Mouse (Mus musculus) layer of hippocampus, postnatal 14 days (tissue): Measurements from ENCODE around the gene Acmsd. TPM values are rescaled to one million over a fixed set of nuclear protein-coding genes. Genes with fewer than 3 reads are reported as not detected.
"Not testable (repeated sequence)": the region's sequence is repeated elsewhere in the genome, so short reads cannot be mapped to it uniquely, and the experiment has no call there.

Source experiments
- DNase-seq, 2 experiments: peaks; one replicate each; pipeline ENCODE4 v3.0.0; 2021 to 2022; ENCODE audit warnings: low spot score in 2 of 2, mixed read lengths in 1 of 2
- long read RNA-seq, 2 experiments: library from polyadenylated mRNA; stranded (forward); transcript quantifications; one replicate each; pipeline ENCODE4 v2.0.0; 2021
- total RNA-seq, 2 experiments: library from RNA; stranded (reverse); gene quantifications; 2 replicates each; pipeline ENCODE4 v1.2.3; 2021

Gene Acmsd
- not detected for total RNA-seq
- long read RNA-seq, experiment 1, result 0 reads
- long read RNA-seq, experiment 2, result 0 reads

GRCm38 (mm10) chr1:127729096-127729495 is at the start of gene Acmsd:
Gene Acmsd, plus strand, starts transcription at chr1:127729413.
- DNase-seq, result no peak

DNA sequence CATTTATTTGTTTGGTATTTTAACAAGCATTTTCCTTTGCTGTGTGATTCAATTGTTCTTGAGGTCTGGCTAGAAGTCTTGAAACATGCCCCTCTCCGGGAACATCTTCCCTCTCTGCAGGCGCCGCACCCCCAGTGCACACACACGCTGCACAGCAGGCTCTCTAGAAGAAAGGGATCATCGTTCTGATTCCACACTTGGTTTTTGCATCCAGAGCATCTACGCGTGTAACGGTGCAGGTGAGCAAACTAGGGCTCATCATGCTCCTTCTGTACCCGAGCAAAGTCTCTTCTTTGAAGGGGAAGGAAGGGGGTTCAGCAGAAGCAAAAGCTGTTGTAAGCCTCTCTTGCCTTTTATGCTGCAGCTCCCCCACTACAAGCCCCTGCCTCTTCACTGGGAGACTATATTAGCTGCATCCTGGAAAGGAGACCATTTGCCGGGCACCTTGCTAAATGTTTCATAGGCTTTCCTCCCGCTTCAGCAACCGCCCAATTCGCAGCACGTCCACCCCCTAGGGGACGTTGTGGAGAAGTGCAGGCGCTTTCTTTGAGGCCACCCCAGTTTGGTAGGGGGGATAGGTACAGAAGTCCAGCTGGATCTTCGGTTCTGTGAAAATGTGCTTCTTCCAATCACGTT is 49.6 kb upstream of the Acmsd start, which contains the start of gene Tmem163:
Tmem163 (minus strand) TSS at position 51 of the 636 bp plus-strand sequence.
- DNase-seq, result peak in 1 of 2 experiments; percentile 9

DNA sequence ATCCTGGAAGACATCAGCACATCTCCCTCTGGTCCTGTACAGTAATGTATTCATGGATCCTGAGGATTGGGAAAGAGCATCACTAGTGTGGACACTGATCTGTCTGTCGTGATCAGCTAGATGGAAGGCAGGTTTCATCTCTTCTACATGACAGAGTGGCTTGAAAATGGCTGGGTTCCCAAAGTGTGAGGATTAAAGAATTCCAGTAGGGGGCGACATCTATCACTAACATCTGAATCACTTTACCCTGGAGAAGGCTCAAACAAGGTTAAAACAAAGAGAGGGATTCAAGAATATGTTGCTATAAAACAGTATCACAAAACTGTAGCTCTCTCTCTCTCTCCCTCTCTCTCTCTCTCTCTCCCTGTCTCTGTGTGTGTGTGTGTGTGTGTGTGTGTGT is 32.7 kb upstream of the Acmsd start:
- peak in 1 of 2 experiments; percentile 46 for DNase-seq

DNA sequence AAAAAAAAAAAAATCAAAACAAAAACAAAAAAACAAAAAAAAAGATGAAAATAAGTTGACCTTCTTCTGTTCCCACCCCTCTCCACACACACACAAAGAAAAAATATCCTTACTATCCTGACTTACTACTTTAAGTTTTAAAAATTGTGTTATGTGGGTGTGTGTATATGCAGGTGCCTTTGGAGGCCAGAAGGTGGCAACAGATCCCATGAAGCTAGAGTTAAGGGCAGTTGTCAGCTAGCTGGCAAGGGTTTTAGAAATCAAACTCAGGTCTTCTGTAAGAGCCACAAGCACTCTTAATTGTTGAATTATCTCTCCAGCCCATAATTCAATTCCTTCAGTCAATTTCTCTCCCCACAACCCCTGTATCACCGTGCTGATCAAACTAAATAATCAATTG is 27.0 kb upstream of the Acmsd start:
- DNase-seq, result no peak

DNA sequence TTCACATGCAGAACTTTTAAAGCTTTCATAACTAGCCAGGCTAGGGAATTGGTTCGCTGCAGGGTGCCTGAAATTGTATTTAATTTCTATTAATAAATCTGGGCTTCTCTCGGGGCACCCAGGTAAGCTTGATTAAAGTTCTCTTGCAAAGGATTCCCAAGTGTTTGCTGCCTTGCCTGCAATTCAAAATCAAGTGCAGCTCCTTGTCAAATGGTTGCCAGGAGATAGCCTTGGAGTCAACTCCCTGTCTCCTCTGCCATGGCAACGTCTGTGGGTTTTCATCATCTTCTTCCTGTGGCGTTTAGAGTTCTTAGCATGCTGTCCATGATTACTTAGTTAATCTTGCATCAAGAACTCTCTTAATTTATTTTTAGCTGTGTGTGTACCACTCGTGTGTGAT is 22.9 kb upstream of the Acmsd start:
- DNase-seq, result no peak

- peak; percentile 10 to 53 for DNase-seq
Measured at GRCm38 (mm10) chr1:127716441-127716840, 12.8 kb upstream of the Acmsd start.

GRCm38 (mm10) chr1:127718290-127718689 is 10.9 kb upstream of the Acmsd start:
- DNase-seq, result no peak

DNA sequence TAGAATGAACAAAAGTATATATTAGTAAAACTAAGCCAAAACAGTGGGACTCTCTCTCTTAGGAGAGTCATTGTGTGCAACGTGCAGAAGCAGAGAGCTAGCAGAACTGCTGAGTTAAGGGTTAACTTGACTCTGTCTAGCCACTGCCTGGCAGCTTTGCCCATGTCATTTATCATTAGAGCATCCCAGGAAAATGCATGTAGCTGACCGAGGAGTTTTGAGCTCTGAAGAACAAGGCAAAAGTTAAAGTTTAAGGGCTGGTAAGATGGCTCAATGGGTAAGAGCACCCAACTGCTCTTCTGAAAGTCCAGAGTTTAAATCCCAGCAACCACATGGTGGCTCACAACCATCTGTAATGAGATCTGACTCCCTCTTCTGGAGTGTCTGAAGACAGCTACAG is 5.6 kb upstream of the Acmsd start:
- no peak for DNase-seq

DNA sequence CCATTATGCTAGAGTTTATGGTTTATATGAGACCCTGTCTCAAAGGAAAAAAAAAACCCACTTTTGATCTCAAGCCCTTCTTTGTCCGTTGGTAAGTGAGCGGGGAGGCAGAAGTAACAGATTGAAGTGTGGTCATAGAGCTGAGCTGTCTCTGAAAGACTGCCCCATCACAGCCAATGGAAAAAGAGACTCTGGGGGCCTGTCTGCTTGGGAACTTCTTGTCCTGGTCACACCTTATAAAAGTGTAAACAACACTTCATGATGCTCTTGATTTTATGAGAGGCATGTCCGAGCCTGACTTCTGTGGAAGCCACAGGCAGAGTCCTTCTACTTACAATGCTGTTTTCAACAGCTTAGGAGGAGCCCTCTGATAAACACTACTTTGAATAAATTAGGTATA is 1.9 kb downstream of the Acmsd start:
- DNase-seq, result no peak

DNA sequence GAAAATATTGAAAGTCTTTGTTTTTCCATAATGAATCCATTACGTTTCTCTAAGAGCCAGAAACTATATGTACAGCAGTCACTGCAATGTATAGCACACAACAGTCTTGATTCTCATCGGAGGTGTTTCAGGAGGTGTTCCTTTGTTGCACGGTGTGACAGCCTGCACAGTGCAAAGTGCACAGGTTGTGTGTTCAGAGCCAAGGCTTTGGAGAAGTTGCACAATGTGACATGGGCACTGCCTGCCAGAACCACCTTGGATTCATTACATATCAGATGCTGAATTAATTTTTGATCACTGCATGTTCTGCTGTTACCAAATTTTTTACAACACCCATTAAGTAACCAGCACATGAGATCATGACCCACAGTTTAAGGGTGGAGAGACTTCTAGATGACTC is 3.2 kb downstream of the Acmsd start:
- DNase-seq, result no peak

GRCm38 (mm10) chr1:127732841-127733240 is 3.6 kb downstream of the Acmsd start:
- DNase-seq, result no peak

DNA sequence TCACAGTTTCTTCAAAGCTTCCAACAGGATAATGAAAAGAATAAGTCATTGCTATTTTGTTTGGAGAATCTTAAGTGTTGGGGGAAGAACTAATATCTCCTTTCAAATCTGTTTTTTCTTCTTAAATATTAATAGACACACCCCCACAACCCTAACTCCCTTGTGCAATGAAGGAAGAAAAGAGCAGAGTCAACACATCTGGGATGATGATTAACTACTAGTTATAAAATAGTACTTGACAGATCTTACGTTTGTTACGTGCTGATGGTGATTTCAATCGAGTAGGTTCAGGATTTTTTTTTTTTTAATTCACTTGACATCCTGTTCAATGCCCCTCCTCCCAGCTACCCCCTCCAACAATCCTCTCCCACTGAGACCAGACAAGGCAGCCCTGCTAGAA is 6.1 kb downstream of the Acmsd start:
- DNase-seq, result no peak

DNA sequence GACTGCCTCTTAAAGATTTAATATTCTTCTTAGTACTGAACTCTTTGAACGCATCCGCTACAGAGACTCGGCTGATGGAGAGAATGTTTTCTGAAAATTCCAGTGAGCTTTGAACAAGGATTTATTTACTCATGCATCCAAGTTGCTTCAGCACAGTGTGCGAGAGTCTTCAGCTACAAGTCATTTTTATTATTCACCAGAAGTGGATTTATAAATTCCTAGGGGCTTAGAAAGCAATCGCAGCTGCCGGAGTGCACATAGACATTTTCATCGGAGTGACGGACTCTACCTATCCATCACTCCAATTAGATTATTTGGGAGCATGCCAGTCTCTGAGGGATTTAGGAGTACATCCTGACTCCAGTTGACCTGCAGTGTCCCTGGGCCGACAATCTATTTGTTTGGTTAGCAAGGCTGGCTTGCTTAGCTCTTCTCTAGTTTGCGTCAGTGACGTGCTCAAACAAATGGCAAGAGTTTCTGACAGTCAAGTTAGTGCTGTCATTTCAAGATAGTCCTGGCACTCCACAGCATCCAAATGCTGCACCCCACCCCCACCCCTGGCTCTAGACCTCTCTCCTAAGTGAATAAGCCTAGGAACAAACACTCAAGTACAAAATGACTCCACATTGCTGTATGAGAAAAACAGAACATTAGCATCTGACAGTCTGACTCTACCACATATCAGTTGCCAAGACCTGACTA is 21.3 kb downstream of the Acmsd start:
- DNase-seq, result no peak

DNA sequence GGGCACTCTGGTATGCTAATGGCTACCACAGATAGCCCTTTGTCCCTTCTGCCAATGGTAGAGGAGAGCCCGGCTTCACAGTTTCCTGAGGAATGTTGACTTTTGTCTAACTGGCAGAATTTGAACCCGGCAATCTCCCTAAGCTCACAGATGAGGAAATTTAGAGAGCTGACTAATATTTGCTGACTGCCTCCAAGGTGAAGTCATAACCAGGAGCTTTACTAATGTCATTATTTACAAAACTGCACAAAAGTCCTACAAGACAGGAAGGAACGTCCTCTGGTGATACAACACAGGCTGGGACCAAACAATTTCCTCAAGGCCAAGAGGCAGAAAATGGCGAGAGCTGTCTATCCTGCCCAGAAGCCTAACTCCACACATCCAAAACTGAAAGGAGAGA is 26.6 kb downstream of the Acmsd start:
- no peak for DNase-seq

GRCm38 (mm10) chr1:127756331-127757163 is 27.3 kb downstream of the Acmsd start:
- no peak for DNase-seq

DNA sequence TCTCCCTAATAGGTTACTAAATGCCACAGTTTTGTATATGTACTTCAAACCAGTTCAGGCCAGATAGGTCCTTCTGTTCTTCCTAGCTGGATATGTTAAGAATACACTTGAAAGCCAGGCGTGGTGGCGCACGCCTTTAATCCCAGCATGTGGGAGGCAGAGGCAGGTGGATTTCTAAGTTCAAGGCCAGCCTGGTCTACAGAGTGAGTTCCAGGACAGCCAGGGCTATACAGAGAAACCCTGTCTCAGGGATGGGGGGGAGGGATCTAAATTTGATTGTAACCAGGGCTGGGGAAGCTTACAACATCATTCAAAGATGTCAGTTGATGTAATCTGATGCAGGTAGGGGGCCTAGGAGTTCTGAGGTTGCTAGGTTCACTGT is 27.9 kb downstream of the Acmsd start:
- not testable (repeated sequence) for DNase-seq

- DNase-seq, result peak in 1 of 2 experiments; percentile 12
Measured at GRCm38 (mm10) chr1:127765468-127765867, 36.3 kb downstream of the Acmsd start.

GRCm38 (mm10) chr1:127766741-127767140 is 37.5 kb downstream of the Acmsd start:
- no peak for DNase-seq

DNA sequence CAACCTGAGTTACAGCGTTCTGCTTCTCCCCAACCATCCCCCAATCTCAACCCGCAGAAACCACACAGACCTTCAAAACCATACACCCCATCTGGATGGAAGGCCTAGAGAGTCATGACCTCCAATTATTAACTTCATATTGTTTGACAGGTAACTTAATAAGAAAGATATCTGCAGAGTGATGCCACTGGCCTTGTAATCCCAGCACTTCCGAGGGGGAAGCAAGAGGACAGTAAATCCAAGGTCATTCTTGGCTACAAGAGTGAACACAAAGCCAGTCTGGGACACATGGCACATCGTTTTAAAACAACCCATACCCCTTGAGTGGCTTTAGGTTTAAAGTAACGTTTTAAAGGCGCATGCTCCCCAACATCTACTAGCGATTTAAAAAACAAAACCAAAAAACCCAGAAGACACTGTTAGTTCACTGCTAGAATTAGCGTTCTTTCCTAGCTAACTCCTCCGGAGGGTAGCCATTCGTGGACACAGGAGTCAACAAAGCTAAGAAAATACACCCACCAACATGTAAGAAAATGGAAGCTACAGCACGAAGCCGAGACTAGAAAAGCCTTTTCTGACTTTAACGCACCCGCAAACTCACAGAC is 44.1 kb downstream of the Acmsd start:
- DNase-seq, result no peak

GRCm38 (mm10) chr1:127773803-127774500 is 44.7 kb downstream of the Acmsd start, which contains the start of gene Ccnt2:
Gene Ccnt2, plus strand, starts transcription at chr1:127774164.
- peak; percentile 97 to 99 for DNase-seq

- DNase-seq, result no peak
Measured at GRCm38 (mm10) chr1:127774501-127774880, 45.3 kb downstream of the Acmsd start.
